Mouse (Mus musculus) forebrain, embryonic 14.5 days (tissue): ENCODE data around the gene Olfr1061. TPM values are rescaled to one million over a fixed set of nuclear protein-coding genes. Genes with fewer than 3 reads are reported as not detected.
"Not testable (repeated sequence)": the region's sequence is repeated elsewhere in the genome, so short reads cannot be mapped to it uniquely, and the experiment has no call there.

Source experiments
- ATAC-seq: fragments of 200-750 bp; cut with Nextera tagmentation; 2 replicates; pipeline ENCODE4 v1.8.0; 2017; ENCODE audit warnings: mild to moderate bottlenecking, moderate library complexity
- DNase-seq: peaks from one replicate; pipeline ENCODE4 v3.0.0-alpha.2; 2015; ENCODE audit warnings: low spot score
- H3K27ac ChIP-seq: fragments of 300-500 bp; sonication (generic); 2 replicates; pipeline ENCODE4 v1.5.1; 2014; ENCODE audit warnings: low read depth, mild to moderate bottlenecking, control low read depth, low read length, moderate library complexity
- H3K27me3 ChIP-seq: fragments of 300-500 bp; sonication (generic); replicated peaks from 2 replicates; pipeline ENCODE4 v1.6.1; 2014; ENCODE audit warnings: low read length, control low read depth, mixed read lengths; ENCODE audit not compliant: control insufficient read depth, insufficient read depth
- H3K36me3 ChIP-seq: fragments of 300-500 bp; sonication (generic); 2 replicates; pipeline ENCODE4 v1.6.1; 2014; ENCODE audit warnings: low read length, control low read depth; ENCODE audit not compliant: control insufficient read depth, insufficient read depth
- H3K4me1 ChIP-seq: fragments of 300-500 bp; sonication (generic); 2 replicates; pipeline ENCODE4 v1.6.1; 2014; ENCODE audit warnings: antibody characterized with exemption, low read length, control low read depth; ENCODE audit not compliant: control insufficient read depth, insufficient read depth
- H3K4me2 ChIP-seq: fragments of 300-500 bp; sonication (generic); 2 replicates; pipeline ENCODE4 v1.6.1; 2014; ENCODE audit warnings: mild to moderate bottlenecking, control low read depth, low read length
- H3K4me3 ChIP-seq: fragments of 300-500 bp; sonication (generic); 2 replicates; pipeline ENCODE4 v1.5.1; 2014; ENCODE audit warnings: low read depth, low read length, control low read depth
- H3K9ac ChIP-seq: fragments of 300-500 bp; sonication (generic); 2 replicates; pipeline ENCODE4 v1.6.1; 2014; ENCODE audit warnings: mild to moderate bottlenecking, low read length, control low read depth, moderate library complexity
- H3K9me3 ChIP-seq: fragments of 300-500 bp; sonication (generic); replicated peaks from 2 replicates; pipeline ENCODE4 v1.6.1; 2016; ENCODE audit warnings: low read length, control low read depth, mixed read lengths; ENCODE audit not compliant: control insufficient read depth
- WGBS: fragments of 180-500 bp; shearing (Covaris S2); extraction: QIAGEN DNeasy Blood & Tissue Kit; methylation state at CpG from one replicate; pipeline ENCODE4 v1.1.7; 2014; 5-methylcytosine and 5-hydroxymethylcytosine counted together
- polyA plus RNA-seq: library from polyadenylated mRNA; unstranded; fragments of >200 nt; fragmentation: Nextera tagmentation; extraction: Ambion mirVana; gene quantifications from 2 replicates; pipeline ENCODE4 v1.2.1, GENCODE M21; 2014

Gene Olfr1061
- polyA plus RNA-seq, 1 experiment from 2014 or later: not detected

DNA sequence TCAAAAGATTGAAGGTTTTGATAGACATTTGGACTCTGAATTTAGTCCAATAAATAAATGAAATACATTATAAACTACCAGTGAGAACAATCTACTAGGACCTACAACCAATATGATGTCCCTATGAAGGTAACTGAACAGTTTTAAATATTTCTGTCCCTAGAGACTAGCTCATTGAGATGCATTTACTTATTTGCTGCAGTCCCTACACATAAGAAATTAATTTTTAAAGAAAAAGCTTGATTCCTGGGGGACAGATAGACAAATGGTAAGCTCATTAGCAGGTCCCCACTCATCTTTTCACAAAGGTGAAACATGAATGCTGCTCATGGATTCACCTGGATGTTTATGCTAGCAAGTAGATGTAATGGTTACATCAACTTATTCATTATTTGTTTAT lies 35.6 kb downstream of the Olfr1061 start, which contains the start of gene Olfr1057:
Olfr1057 (minus strand) TSS at position 101 of the 400 bp plus-strand sequence.
- ATAC-seq (no peak), DNase-seq (no peak)
- Histone ChIP-seq H3K9ac (no peak within 1 kb of the TSS), H3K9me3 (no peaks in the 10 kb centered on the region), H3K4me2 (no peak within 1 kb of the TSS), H3K4me3 (no peak within 1 kb of the TSS), H3K27me3 (no peaks in the 10 kb centered on the region), H3K4me1 (no peaks in the 10 kb centered on the region), H3K27ac (no peak within 1 kb of the TSS), H3K36me3 (no peaks in the 10 kb centered on the region)

- not testable (repeated sequence) for H3K9ac ChIP-seq, ATAC-seq, H3K4me3 ChIP-seq, H3K27ac ChIP-seq, DNase-seq, H3K4me1 ChIP-seq, H3K4me2 ChIP-seq, H3K9me3 ChIP-seq, H3K27me3 ChIP-seq, H3K36me3 ChIP-seq
- WGBS: no CpG with 5 or more reads among the region's 6 CpGs
Observed at GRCm38 (mm10) chr2:86366342-86366741, 47.5 kb downstream of the Olfr1061 start.

Other genes with a start within 250 kb of the Olfr1061 start
- not detected in 2 replicates for gene Olfr1043, start 246.5 kb downstream of the Olfr1061 start, polyA plus RNA-seq
- gene Olfr1044, start 236.2 kb downstream of the Olfr1061 start, polyA plus RNA-seq: not detected in 2 replicates
- not detected in 2 replicates for gene Olfr52, start 228.4 kb downstream of the Olfr1061 start, polyA plus RNA-seq
- gene Olfr1045, start 211.0 kb downstream of the Olfr1061 start, polyA plus RNA-seq: not detected in 2 replicates
- not detected in 2 replicates for gene Olfr1046, start 194.7 kb downstream of the Olfr1061 start, polyA plus RNA-seq
- not detected in 2 replicates for gene Olfr1047, start 182.6 kb downstream of the Olfr1061 start, polyA plus RNA-seq
- not detected in 2 replicates for gene Olfr1048, start 173.8 kb downstream of the Olfr1061 start, polyA plus RNA-seq
- not detected in 2 replicates for gene Olfr1049, start 155.7 kb downstream of the Olfr1061 start, polyA plus RNA-seq
- not detected in 2 replicates for gene Olfr1051, start 135.0 kb downstream of the Olfr1061 start, polyA plus RNA-seq
- gene Olfr1052, start 121.6 kb downstream of the Olfr1061 start, polyA plus RNA-seq: not detected in 2 replicates
- gene Olfr1053, start 98.8 kb downstream of the Olfr1061 start, polyA plus RNA-seq: not detected in 2 replicates
- not detected in 2 replicates for gene Olfr1054, start 78.6 kb downstream of the Olfr1061 start, polyA plus RNA-seq
- gene Olfr1055, start 63.8 kb downstream of the Olfr1061 start, polyA plus RNA-seq: not detected in 2 replicates
- not detected in 2 replicates for gene Olfr1056, start 51.6 kb downstream of the Olfr1061 start, polyA plus RNA-seq
- gene Olfr1057, start 35.7 kb downstream of the Olfr1061 start, polyA plus RNA-seq: not detected in 2 replicates
- not detected in 2 replicates for gene Olfr1058, start 25.5 kb downstream of the Olfr1061 start, polyA plus RNA-seq
- not detected in 2 replicates for gene Olfr1062, start 12.7 kb upstream of the Olfr1061 start, polyA plus RNA-seq
- not detected in 2 replicates for gene Olfr1065, start 36.5 kb upstream of the Olfr1061 start, polyA plus RNA-seq
- gene Olfr1066, start 42.2 kb upstream of the Olfr1061 start, polyA plus RNA-seq: not detected in 2 replicates
- gene Olfr228, start 73.3 kb upstream of the Olfr1061 start, polyA plus RNA-seq: not detected in 2 replicates
- gene Olfr1076, start 94.4 kb upstream of the Olfr1061 start, polyA plus RNA-seq: not detected in 2 replicates
- gene Olfr1079, start 128.4 kb upstream of the Olfr1061 start, polyA plus RNA-seq: not detected in 2 replicates
- not detected in 2 replicates for gene Olfr1080, start 144.2 kb upstream of the Olfr1061 start, polyA plus RNA-seq
- not detected in 2 replicates for gene Olfr1082, start 184.9 kb upstream of the Olfr1061 start, polyA plus RNA-seq
- gene Olfr1084, start 225.7 kb upstream of the Olfr1061 start, polyA plus RNA-seq: not detected in 2 replicates
- not detected in 2 replicates for gene Olfr1085, start 248.0 kb upstream of the Olfr1061 start, polyA plus RNA-seq